Comparison of ENCODE assay signal across 19 mouse cellular contexts in the genomic region with DNA sequence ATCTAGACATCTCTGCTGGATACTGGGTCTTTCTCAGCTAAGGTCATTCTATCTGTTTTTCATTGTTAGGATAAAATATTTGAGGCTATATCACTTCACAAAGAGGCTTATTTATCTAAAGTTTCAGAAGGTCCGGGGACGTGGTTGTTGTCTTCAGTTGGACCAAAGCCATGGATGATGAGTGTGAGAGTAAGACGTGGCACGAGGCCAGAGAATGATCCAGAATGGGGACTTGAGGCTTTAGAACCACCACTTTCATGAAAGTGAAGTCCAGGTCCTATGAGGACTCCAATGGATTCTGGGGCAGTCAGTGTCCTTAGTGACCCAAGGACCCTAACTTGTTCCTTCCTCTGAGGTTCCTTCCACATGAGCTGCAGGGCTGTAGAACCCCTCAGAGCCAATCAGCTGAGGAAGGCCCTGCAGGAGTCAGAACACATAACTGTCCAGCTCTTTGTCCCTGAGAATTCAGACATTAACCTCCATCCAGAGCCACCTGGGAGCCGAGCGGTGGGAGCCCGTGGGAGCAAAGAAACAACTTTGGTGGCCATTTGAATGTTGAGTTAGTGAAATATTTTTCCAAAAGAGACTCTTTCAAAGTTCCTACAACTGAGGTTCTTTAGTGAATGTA. TPM values are rescaled to one million over a fixed set of nuclear protein-coding genes. Genes with fewer than 3 reads are reported as not detected.
"Had no signal": no experiment of that assay in that cellular context is flagged by ENCODE, and none has a peak within 500 bp of the region (broad histone marks: within the 10 kb centered on the region; RNA-seq: fewer than 3 reads in every experiment).

No protein-coding gene starts in this region.

- H3K9ac ChIP-seq: lung, embryonic 14.5 days; midbrain, embryonic 12.5 days; neural tube, embryonic 13.5 days; neural tube, embryonic 15.5 days had no signal

- H3K4me1 ChIP-seq: midbrain, embryonic 10.5 days; midbrain, embryonic 12.5 days; neural tube, embryonic 13.5 days; neural tube, embryonic 15.5 days had no signal

- H3K36me3 ChIP-seq: midbrain, embryonic 10.5 days; midbrain, embryonic 12.5 days; neural tube, embryonic 13.5 days; neural tube, embryonic 15.5 days had no signal

- ATAC-seq: midbrain, embryonic 16.5 days had no signal

- DNase-seq: lung, adult 18-20 months; lung, embryonic 14.5 days; lung, postnatal 10 days; lung, postnatal 4 days; midbrain, embryonic 14.5 days; retina, postnatal 1 day; right cerebral cortex, adult 18-20 months; right cerebral cortex, postnatal 25 days; right cerebral cortex, postnatal 4 days; thymus, adult 18-20 months; thymus, postnatal 14 days; thymus, postnatal 36 days had no signal

- H3K9me3 ChIP-seq: megakaryocyte, embryonic 14.5 days; midbrain, embryonic 10.5 days; midbrain, embryonic 12.5 days; neural tube, embryonic 13.5 days; neural tube, embryonic 15.5 days had no signal

- H3K4me3 ChIP-seq: megakaryocyte, embryonic 14.5 days; midbrain, embryonic 10.5 days; midbrain, embryonic 12.5 days; myocyte; neural tube, embryonic 13.5 days; neural tube, embryonic 15.5 days had no signal

- H3K27me3 ChIP-seq: midbrain, embryonic 12.5 days; neural tube, embryonic 13.5 days; neural tube, embryonic 15.5 days had no signal

- H3K27ac ChIP-seq: midbrain, embryonic 10.5 days; midbrain, embryonic 12.5 days; neural tube, embryonic 13.5 days; neural tube, embryonic 15.5 days had no signal

RNA-seq across cellular contexts. Expression of a gene that starts 14.4 kb away (rescaled TPM):
- polyA plus RNA-seq: myocyte had no signal
